Mouse (Mus musculus) embryonic facial prominence, embryonic 12.5 days (tissue): ENCODE measurements around the gene Mup15. TPM values are rescaled to one million over a fixed set of nuclear protein-coding genes. Genes with fewer than 3 reads are reported as not detected.
"Not testable (repeated sequence)": the region's sequence is repeated elsewhere in the genome, so short reads cannot be mapped to it uniquely, and the experiment has no call there.

ENCODE experiments used
- ATAC-seq: fragments of 200-750 bp; cut with Nextera tagmentation; 2 replicates; pipeline ENCODE4 v1.8.0; 2017; ENCODE audit not compliant: insufficient number of reproducible peaks, insufficient read depth, low FRiP score, low TSS enrichment
- H3K27ac ChIP-seq: fragments of 300-500 bp; sonication (generic); 2 replicates; pipeline ENCODE4 v1.5.1; 2016; ENCODE audit warnings: mild to moderate bottlenecking
- H3K27me3 ChIP-seq: fragments of 300-500 bp; sonication (generic); 2 replicates; pipeline ENCODE4 v1.6.1; 2016; ENCODE audit warnings: mild to moderate bottlenecking, moderate library complexity
- H3K36me3 ChIP-seq: fragments of 300-500 bp; sonication (generic); 2 replicates; pipeline ENCODE4 v1.6.1; 2016; ENCODE audit warnings: mild to moderate bottlenecking
- H3K4me1 ChIP-seq: fragments of 300-500 bp; sonication (generic); 2 replicates; pipeline ENCODE4 v1.6.1; 2016
- H3K4me2 ChIP-seq: fragments of 300-500 bp; sonication (generic); replicated peaks from 2 replicates; pipeline ENCODE4 v1.6.1; 2016; ENCODE audit warnings: mild to moderate bottlenecking, moderate library complexity
- H3K4me3 ChIP-seq: fragments of 300-500 bp; sonication (generic); 2 replicates; pipeline ENCODE4 v1.5.1; 2016; ENCODE audit warnings: mild to moderate bottlenecking
- H3K9ac ChIP-seq: fragments of 300-500 bp; sonication (generic); 2 replicates; pipeline ENCODE4 v1.6.1; 2016; ENCODE audit warnings: mild to moderate bottlenecking, moderate library complexity
- H3K9me3 ChIP-seq: fragments of 300-500 bp; sonication (generic); 2 replicates; pipeline ENCODE4 v1.6.1; 2016; ENCODE audit warnings: mild to moderate bottlenecking, moderate library complexity
- WGBS: fragments of 180-500 bp; shearing (Covaris S2); methylation state at CpG from one replicate; pipeline ENCODE4 v1.1.7; 2016; 5-methylcytosine and 5-hydroxymethylcytosine counted together
- polyA plus RNA-seq: library from polyadenylated mRNA; unstranded; fragments of >200 nt; fragmentation: Nextera tagmentation; extraction: Ambion mirVana; gene quantifications from 2 replicates; pipeline ENCODE4 v1.2.1, GENCODE M21; 2016

The Mup15 gene
- not detected in 2 replicates for polyA plus RNA-seq

DNA sequence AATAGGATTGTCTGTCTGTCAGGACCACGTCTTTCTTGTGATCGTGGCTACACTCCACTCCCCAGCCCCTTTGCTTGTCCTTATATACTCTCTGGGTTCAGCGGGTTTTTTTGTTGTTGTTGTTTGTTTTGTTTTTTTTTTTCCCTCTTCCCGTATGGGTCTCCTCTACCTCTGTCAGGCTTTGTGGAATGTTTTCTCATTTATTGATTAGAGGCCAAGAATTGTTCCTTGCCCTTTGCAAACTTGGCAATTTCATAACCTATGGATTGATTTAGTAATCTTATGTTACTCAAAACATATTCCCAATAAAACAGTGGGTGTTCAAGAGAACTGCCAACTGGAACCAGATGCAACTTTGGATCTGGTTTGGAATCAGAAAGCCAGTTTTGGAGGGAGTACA, at the start of gene Mup15:
Gene Mup15, minus strand, starts transcription at position 101 of the 400 bp plus-strand sequence.
- not testable (repeated sequence) for H3K4me1 ChIP-seq, H3K9me3 ChIP-seq
- WGBS = no CpG with 5 or more reads among the region's 4 CpGs

More for the DNA sequence above, at the start of gene Mup15:
- H3K4me2 ChIP-seq, H3K27me3 ChIP-seq, H3K27ac ChIP-seq, H3K36me3 ChIP-seq, ATAC-seq, H3K9ac ChIP-seq, H3K4me3 ChIP-seq: not testable (repeated sequence)

Other genes with a start within 250 kb of the Mup15 start
- gene Mup13, start 211.5 kb downstream of the Mup15 start, polyA plus RNA-seq = not detected in 2 replicates
- not detected in 2 replicates for gene Mup14, start 135.7 kb downstream of the Mup15 start, polyA plus RNA-seq
- not detected in 2 replicates for gene Mup16, start 79.8 kb upstream of the Mup15 start, polyA plus RNA-seq
- gene Mup17, start 156.1 kb upstream of the Mup15 start, polyA plus RNA-seq = not detected in 2 replicates
- gene Mup18, start 234.4 kb upstream of the Mup15 start, polyA plus RNA-seq = not detected in 2 replicates